Mouse (Mus musculus): ENCODE results near the gene Ago4.

- TF ChIP-seq CTCF (conservative IDR thresholded peaks at IDR 0.05; ENCODE audit: insufficient read depth, insufficient read length, low read depth, low read length), result no peak
- no peak for TF ChIP-seq POLR2A (IDR thresholded peaks at IDR 0.05; ENCODE audit: low read depth, low read length)
These were observed 64.3 kb downstream of the Ago4 start for GRCm38 (mm10) chr4:126468925-126469324.
